Mouse (Mus musculus): ENCODE results near the gene Cpeb3.

DNA sequence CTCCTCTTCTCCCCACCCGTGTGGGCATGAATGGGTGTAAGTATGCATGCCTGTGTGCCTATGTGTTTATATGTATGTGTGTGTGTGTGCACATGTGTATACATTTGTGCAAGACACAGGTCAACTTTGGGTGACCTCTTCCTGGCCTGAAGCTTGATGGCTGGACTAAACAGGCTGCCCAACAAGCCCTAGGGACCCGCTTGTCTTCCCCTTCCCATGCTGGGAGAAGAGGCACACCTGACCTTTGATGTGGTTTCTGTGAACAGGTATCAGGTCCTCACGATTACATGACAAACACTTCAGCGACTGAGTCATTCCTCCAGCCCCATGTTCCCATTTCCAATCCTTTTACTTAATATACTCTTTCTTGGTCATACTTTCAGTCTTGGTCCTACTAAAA is 131.8 kb downstream of the Cpeb3 start:
- TF ChIP-seq CTCF (IDR thresholded peaks at IDR 0.05; ENCODE audit: insufficient read depth, low read depth, low read length) (no peak), POLR2A (IDR thresholded peaks at IDR 0.05; ENCODE audit: insufficient read depth, low read depth, low read length) (no peak)
